Mouse (Mus musculus): ENCODE results near the gene Scn4a.

The Scn4a gene

DNA sequence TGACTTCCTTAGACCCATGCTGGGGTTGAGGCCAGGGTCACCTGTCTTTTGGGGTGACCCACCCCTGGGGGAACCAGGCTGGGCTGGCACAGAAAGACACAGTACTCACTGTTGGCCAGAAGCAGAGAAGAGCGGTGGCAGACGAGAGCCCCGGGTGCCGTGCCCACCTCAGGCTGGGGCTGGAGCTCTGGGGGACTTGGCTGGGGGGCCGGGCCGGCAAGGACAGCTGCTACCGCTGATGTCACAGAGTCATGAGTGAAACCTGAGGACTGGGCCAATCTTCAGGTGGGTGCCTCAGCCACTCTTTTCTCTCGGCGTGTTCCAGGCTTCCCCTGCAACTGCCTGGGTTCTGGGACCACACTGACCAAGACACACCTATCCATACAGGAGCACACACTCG lies 12.3 kb upstream of the Scn4a start, which contains the start of gene Prr29:
Gene Prr29 (plus strand): TSS at position 107 of the 400 bp plus-strand sequence.
- in situ Hi-C loops (cut with MboI; ENCODE audit: unreplicated experiment in 2 of 2), result loop anchor here in 1 of 2 experiments (5.0 kb wide), 1 partner anchor 33 kb away; no protein-coding TSS in a partner anchor

GRCm38 (mm10) chr11:106364712-106365111 lies 11.6 kb upstream of the Scn4a start:
- in situ Hi-C loops (cut with MboI; ENCODE audit: unreplicated experiment in 2 of 2), result loop anchor here in 1 of 2 experiments (5.0 kb wide), 1 partner anchor 32 kb away; no protein-coding TSS in a partner anchor

DNA sequence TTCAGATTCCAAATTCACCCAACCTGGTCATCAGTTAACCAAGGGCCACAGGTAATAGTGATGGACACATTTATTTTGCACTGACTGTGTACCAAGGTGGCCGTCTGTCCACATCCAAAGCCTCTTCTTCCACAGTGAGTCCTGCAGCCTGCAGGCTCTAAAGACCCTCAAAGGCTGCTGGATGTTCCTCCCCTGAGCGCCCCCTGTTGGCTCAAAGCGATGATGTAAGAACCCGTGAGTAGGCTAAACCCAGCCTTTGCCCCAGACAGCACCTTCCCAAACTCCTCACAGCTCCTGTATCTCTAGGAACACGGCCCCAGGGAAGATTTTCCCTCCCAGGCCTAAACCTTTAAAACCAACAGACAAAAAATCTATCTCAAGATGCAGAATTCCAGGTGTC lies 6.3 kb upstream of the Scn4a start:
- in situ Hi-C loops (cut with MboI; ENCODE audit: unreplicated experiment in 2 of 2), result no loop called here

- in situ Hi-C loops (cut with MboI; ENCODE audit: unreplicated experiment in 2 of 2), result no loop called here
Observed at GRCm38 (mm10) chr11:106355382-106356128, 2.5 kb upstream of the Scn4a start.

- in situ Hi-C loops (cut with MboI; ENCODE audit: unreplicated experiment in 2 of 2), result no loop called here
Observed at GRCm38 (mm10) chr11:106354181-106354580, 1.1 kb upstream of the Scn4a start.

DNA sequence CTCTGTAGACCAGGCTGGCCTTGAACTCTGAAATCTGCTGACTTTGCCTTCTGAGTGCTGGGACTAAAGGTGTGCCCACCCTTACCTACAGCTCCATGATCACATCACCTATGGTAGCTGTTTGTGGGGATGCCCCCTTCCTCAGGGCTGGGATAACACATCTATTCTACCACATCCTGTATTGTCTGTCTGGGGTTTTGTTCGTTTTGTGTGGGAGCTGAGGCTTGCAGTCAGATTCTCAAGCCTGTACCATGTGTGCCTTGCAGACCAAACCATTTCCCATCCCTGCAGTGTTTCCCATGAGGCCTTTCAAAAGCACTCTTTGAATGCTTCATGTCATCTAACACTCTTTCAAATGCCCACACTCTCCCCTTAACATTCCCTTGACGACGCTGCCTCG lies 1.1 kb downstream of the Scn4a start:
- in situ Hi-C loops (cut with MboI; ENCODE audit: unreplicated experiment in 2 of 2), result no loop called here

DNA sequence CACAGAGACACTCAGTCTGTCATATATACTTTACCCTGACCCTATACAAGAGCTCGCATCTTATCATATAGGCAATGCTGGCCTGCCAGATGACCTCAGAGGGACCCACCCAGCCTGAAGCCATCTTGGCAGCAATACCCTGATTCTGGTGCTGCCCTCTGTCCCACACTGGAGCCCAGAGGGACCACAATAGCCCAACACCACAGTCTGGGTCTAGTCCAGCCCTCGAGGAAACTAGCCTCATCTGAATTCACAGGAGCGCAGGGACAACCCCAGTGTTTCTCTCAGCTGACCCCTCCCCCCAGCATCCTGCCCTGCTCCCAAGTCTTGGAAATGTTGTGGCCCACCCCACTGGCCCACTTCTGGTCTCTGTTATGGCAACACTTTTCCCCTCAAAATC lies 1.8 kb downstream of the Scn4a start:
- in situ Hi-C loops (cut with MboI; ENCODE audit: unreplicated experiment in 2 of 2), result no loop called here

DNA sequence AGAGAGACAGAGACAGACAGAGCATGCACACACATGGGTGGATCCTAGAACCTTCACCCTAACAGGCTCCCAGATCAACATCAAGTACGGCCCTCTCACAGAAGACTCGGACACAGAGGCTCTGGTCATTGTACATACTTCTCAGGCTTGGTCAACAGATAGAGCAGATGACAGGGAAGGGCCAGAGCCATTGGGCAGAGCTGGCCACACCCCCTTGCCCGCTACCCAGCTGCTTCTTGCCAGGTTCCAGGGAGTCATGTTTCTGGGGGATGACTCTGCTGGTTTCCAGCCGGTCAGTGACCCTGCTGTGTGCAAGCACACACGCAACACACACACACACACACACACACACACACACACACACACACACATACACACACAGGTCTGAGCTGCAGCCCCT lies 2.2 kb downstream of the Scn4a start:
- in situ Hi-C loops (cut with MboI; ENCODE audit: unreplicated experiment in 2 of 2), result no loop called here

- in situ Hi-C loops (cut with MboI; ENCODE audit: unreplicated experiment in 2 of 2), result loop anchor here in 1 of 2 experiments (25.0 kb wide), 1 partner anchor 138 kb away; the partner anchor contains the start of gene Ern1
Observed at GRCm38 (mm10) chr11:106349772-106350171, 3.3 kb downstream of the Scn4a start.

GRCm38 (mm10) chr11:106344910-106345309 lies 8.2 kb downstream of the Scn4a start:
- in situ Hi-C loops (cut with MboI; ENCODE audit: unreplicated experiment in 2 of 2), result loop anchor here in 1 of 2 experiments (25.0 kb wide), 1 partner anchor 142 kb away; the partner anchor contains the start of gene Ern1

DNA sequence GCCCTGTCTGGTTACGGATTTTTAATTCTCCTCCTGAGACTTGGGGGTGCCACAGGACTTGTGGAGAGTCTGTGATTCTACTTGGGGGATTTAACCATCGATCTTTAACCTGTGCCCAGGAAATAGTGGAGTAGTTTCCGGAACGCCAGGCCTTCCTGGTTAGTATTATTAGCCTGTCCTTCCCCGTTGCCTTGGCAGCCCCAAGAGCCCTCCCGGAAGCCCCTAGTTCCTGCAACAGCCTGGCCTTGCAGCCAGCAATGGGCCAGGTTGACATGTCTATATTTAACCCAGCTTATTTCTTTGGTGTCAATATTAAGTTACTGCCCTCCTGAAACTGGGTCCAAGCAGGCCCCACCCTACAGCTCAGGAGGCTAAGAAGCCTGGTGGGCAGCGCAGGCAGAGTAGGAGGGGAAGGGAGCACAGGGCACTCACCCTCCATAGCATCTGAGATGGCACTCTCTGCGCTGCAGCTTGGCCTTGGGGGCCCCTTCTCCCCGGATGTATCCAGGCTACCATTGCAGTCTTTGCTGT lies 12.0 kb downstream of the Scn4a start:
- in situ Hi-C loops (cut with MboI; ENCODE audit: unreplicated experiment in 2 of 2), result loop anchor here in 1 of 2 experiments (25.0 kb wide), 1 partner anchor 146 kb away; the partner anchor contains the start of gene Ern1

- in situ Hi-C loops (cut with MboI; ENCODE audit: unreplicated experiment in 2 of 2), result loop anchor here in 1 of 2 experiments (25.0 kb wide), 1 partner anchor 148 kb away; the partner anchor contains the start of gene Ern1
Observed at GRCm38 (mm10) chr11:106339323-106339722, 13.8 kb downstream of the Scn4a start.

DNA sequence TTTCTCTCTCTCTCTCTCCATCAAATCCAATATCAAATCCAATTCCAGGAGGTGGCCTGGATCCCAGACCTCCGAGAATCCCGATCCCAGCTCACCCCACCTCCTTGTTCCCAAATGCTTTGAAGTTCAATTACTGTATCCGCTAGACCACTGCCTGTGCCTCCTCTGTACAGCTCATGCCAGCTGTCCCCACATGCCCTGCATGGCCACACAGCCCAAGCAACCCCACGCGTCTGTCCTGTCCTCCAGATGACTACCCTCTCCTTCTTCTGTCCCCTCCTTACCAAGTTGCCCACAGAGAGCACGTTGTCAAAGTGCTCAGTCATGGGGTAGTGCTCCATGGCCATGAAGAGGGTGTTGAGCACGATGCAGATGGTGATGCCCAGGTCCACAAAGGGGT lies 14.2 kb downstream of the Scn4a start:
- in situ Hi-C loops (cut with MboI; ENCODE audit: unreplicated experiment in 2 of 2), result loop anchor here in 1 of 2 experiments (25.0 kb wide), 1 partner anchor 148 kb away; the partner anchor contains the start of gene Ern1

- in situ Hi-C loops (cut with MboI; ENCODE audit: unreplicated experiment in 2 of 2), result loop anchor here in 1 of 2 experiments (25.0 kb wide), 1 partner anchor 149 kb away; the partner anchor contains the start of gene Ern1
Observed at GRCm38 (mm10) chr11:106338029-106338428, 15.1 kb downstream of the Scn4a start.

- in situ Hi-C loops (cut with MboI; ENCODE audit: unreplicated experiment in 2 of 2), result loop anchor here (5.0 to 25.0 kb wide), 3 partner anchors 33 to 293 kb away; partner anchors contain the start of genes Ern1 (in 1 of the 2) and Prr29 (in 1 of the 2)
Observed at GRCm38 (mm10) chr11:106334066-106334465, 19.0 kb downstream of the Scn4a start.

GRCm38 (mm10) chr11:106332458-106332857 lies 20.6 kb downstream of the Scn4a start:
- in situ Hi-C loops (cut with MboI; ENCODE audit: unreplicated experiment in 2 of 2), result loop anchor here (5.0 to 25.0 kb wide), 3 partner anchors 35 to 295 kb away; partner anchors contain the start of genes Ern1 (in 1 of the 2) and Prr29 (in 1 of the 2)

- in situ Hi-C loops (cut with MboI; ENCODE audit: unreplicated experiment in 2 of 2), result loop anchor here (5.0 to 25.0 kb wide), 8 partner anchors 38 to 298 kb away; partner anchors contain the start of genes Ern1 (in 1 of the 2), Ftsj3 (in 1 of the 2), Prr29 (in 1 of the 2) and Psmc5 (in 1 of the 2)
Observed at GRCm38 (mm10) chr11:106329682-106330081, 23.4 kb downstream of the Scn4a start.

DNA sequence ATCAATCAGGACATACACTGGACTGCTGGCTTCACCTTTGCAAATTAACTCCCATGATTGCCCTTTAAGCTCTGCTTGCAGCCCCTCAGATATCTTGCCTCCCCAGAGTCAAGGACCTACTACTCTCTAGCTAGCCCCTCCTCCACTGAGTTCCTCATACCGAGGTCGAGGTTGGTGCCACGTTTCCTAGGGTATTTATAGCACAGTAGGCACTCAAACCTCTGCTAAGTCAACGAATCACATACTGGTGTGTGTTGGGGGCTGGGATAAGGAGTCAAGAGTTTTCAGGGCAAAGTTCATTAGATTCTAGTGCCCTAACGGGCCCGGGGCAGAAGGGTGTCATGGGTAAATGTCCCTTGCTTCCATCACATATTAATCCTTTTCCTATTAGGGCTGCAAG lies 24.0 kb downstream of the Scn4a start:
- in situ Hi-C loops (cut with MboI; ENCODE audit: unreplicated experiment in 2 of 2), result loop anchor here (5.0 to 25.0 kb wide), 6 partner anchors 63 to 174 kb away; partner anchors contain the start of genes Ern1 (in 1 of the 2), Ftsj3 (in 1 of the 2) and Psmc5 (in 1 of the 2)

DNA sequence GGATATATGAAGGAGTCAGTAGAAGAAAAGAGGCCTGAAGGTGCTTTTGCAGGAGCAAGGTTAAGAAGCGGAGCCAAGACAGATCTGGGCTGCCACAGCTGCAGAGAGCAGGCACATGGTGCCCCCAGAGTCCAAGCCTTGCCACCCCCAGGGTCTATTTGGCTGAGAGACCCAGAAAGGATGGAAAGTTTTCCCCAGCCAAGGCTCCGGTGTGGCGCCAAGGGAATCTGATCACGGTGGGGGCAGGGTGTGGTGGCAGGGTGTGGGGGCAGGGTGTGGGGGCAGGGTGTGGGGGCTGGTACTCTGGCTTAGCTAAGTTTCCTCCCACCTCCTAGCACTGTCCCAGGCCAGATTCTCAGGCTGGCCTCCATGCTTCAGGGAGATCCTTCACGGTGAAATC lies 24.6 kb downstream of the Scn4a start:
- in situ Hi-C loops (cut with MboI; ENCODE audit: unreplicated experiment in 2 of 2), result loop anchor here (5.0 to 25.0 kb wide), 6 partner anchors 64 to 174 kb away; partner anchors contain the start of genes Ern1 (in 1 of the 2), Ftsj3 (in 1 of the 2) and Psmc5 (in 1 of the 2)

GRCm38 (mm10) chr11:106326475-106326874 lies 26.6 kb downstream of the Scn4a start:
- in situ Hi-C loops (cut with MboI; ENCODE audit: unreplicated experiment in 2 of 2), result loop anchor here (5.0 to 25.0 kb wide), 6 partner anchors 66 to 172 kb away; partner anchors contain the start of genes Ern1 (in 1 of the 2), Ftsj3 (in 1 of the 2) and Psmc5 (in 1 of the 2)
